Mouse (Mus musculus) heart, postnatal 0 days (tissue): ENCODE data around the gene F11. TPM values are rescaled to one million over a fixed set of nuclear protein-coding genes. Genes with fewer than 3 reads are reported as not detected.

ENCODE experiments used
- ATAC-seq: fragments of 200-750 bp; cut with Nextera tagmentation; 2 replicates; pipeline ENCODE4 v1.8.0; 2017; ENCODE audit warnings: low read depth, moderate number of reproducible peaks, moderate library complexity; ENCODE audit not compliant: insufficient read depth
- DNase-seq: peaks from one replicate; pipeline ENCODE4 v3.0.0-alpha.2; 2016; ENCODE audit warnings: low spot score
- H3K27ac ChIP-seq: fragments of 300-500 bp; sonication (generic); 2 replicates; pipeline ENCODE4 v1.5.1; 2014; ENCODE audit warnings: low read depth, mild to moderate bottlenecking
- H3K27me3 ChIP-seq: fragments of 300-500 bp; sonication (generic); 2 replicates; pipeline ENCODE4 v1.6.1; 2014; ENCODE audit warnings: low read length, mixed read lengths; ENCODE audit not compliant: control insufficient read depth, insufficient read depth
- H3K36me3 ChIP-seq: fragments of 300-500 bp; sonication (generic); replicated peaks from 2 replicates; pipeline ENCODE4 v1.6.1; 2014; ENCODE audit warnings: low read length, mixed read lengths; ENCODE audit not compliant: control insufficient read depth, insufficient read depth
- H3K4me1 ChIP-seq: fragments of 300-500 bp; sonication (generic); 2 replicates; pipeline ENCODE4 v1.6.1; 2014; ENCODE audit warnings: antibody characterized with exemption; ENCODE audit not compliant: control insufficient read depth, insufficient read depth
- H3K4me2 ChIP-seq: fragments of 300-500 bp; sonication (generic); 2 replicates; pipeline ENCODE4 v1.6.1; 2014; ENCODE audit warnings: low read depth, mild to moderate bottlenecking, low read length, moderate library complexity
- H3K4me3 ChIP-seq: fragments of 300-500 bp; sonication (generic); 2 replicates; pipeline ENCODE4 v1.5.1; 2014; ENCODE audit warnings: low read depth, low read length
- H3K9ac ChIP-seq: fragments of 300-500 bp; sonication (generic); replicated peaks from 2 replicates; pipeline ENCODE4 v1.6.1; 2014; ENCODE audit warnings: low read depth, low read length, mixed read lengths
- H3K9me3 ChIP-seq: fragments of 300-500 bp; sonication (generic); replicated peaks from 2 replicates; pipeline ENCODE4 v1.6.1; 2016; ENCODE audit warnings: low read length; ENCODE audit not compliant: control insufficient read depth
- CTCF ChIP-seq: IDR thresholded peaks from 2 replicates; pipeline ENCODE4 v1.5.1; 2016; ENCODE audit warnings: antibody characterized with exemption, control low read depth, low read depth
- EP300 ChIP-seq: IDR thresholded peaks from 2 replicates; pipeline ENCODE4 v1.6.1; 2016; ENCODE audit warnings: antibody characterized with exemption, low read depth
- WGBS: fragments of 180-500 bp; shearing (Covaris S2); extraction: QIAGEN DNeasy Blood & Tissue Kit; methylation state at CpG from one replicate; pipeline ENCODE4 v1.1.7; 2014; 5-methylcytosine and 5-hydroxymethylcytosine counted together
- polyA plus RNA-seq: library from polyadenylated mRNA; unstranded; fragments of >200 nt; fragmentation: Nextera tagmentation; extraction: Ambion mirVana; gene quantifications from 2 replicates; pipeline ENCODE4 v1.2.1, GENCODE M21; 2015
- total RNA-seq: library from RNA; depleted of rRNA; stranded (reverse); fragments of >200 nt; gene quantifications from 2 replicates; pipeline ENCODE4 v1.2.3, GENCODE M21; 2014; ENCODE audit warnings: low replicate concordance

F11 gene
- total and polyA plus RNA-seq, 2 experiments from 2014 or later: not detected

DNA sequence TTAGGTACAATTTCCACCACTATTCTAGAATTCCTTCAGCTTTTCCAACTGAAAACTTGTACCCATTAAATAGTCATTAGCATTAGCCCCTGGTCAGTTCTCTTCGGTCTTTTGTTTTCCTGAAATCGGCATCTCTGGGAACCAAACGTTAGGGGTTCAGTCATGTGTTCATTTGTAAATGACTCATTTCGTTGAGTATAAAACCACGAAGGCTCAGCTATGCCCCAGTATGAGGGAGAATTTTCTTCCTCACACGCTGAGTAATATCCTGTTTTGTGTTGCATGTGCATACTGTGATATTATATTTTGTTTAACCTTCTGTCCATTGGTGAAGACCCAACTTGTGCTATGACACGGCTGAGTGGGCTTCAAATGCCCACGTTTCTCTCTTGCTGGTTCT, 3.4 kb downstream of the F11 start:
- Histone ChIP-seq H3K9me3 (no peaks in the 10 kb centered on the region), H3K4me3 (no peak overlapping the region), H3K4me1 (no peaks in the 10 kb centered on the region), H3K36me3 (no peaks in the 10 kb centered on the region), H3K4me2 (no peak overlapping the region), H3K27me3 (no peaks in the 10 kb centered on the region), H3K27ac (no peak overlapping the region), H3K9ac (no peak overlapping the region)
- no peak for DNase-seq
- TF ChIP-seq CTCF: no peak
- no peak for TF ChIP-seq EP300
- WGBS: 78% methylated on average over 8 of the region's 8 CpGs
- no peak for ATAC-seq

DNA sequence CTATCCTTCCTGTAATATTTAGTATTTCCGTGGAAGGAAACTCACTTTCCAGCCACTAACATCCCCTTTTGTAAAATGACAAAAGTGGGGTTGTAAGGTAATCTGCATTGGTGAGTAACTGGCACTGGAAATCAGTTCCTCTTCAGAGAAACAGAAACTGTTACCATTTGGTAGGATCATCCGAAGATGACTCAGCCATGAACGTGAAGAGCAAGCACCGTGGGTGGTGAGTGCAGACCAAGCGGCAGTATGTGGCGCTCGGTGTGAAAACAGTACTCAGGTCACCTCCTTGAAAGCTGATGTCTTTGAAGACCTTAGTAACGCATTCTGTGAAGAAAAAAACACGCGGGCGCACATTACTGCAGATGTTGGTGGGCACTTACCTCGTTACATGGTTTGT, 6.8 kb downstream of the F11 start:
- H3K36me3 ChIP-seq: no peaks in the 10 kb centered on the region
- H3K4me2 ChIP-seq: no peak overlapping the region
- no peaks in the 10 kb centered on the region for H3K27me3 ChIP-seq
- no peak overlapping the region for H3K27ac ChIP-seq
- no peaks in the 10 kb centered on the region for H3K9me3 ChIP-seq
- H3K4me3 ChIP-seq: no peak overlapping the region
- no peak for DNase-seq
- ATAC-seq: no peak
- H3K4me1 ChIP-seq: no peaks in the 10 kb centered on the region
- H3K9ac ChIP-seq: no peak overlapping the region
- 81% methylated on average over 12 of the region's 12 CpGs for WGBS
- TF ChIP-seq EP300: no peak
- TF ChIP-seq CTCF: no peak

- TF ChIP-seq CTCF (no peak), EP300 (no peak)
- Histone ChIP-seq H3K9me3 (no peaks in the 10 kb centered on the region), H3K9ac (no peak overlapping the region), H3K27me3 (no peaks in the 10 kb centered on the region), H3K4me3 (no peak overlapping the region), H3K4me1 (no peaks in the 10 kb centered on the region), H3K36me3 (no peaks in the 10 kb centered on the region), H3K4me2 (no peak overlapping the region), H3K27ac (no peak overlapping the region)
- WGBS: 67% methylated on average over 8 of the region's 8 CpGs
- no peak for ATAC-seq
- DNase-seq: no peak
These were observed 7.5 kb downstream of the F11 start for GRCm38 (mm10) chr8:45254194-45254842.

DNA sequence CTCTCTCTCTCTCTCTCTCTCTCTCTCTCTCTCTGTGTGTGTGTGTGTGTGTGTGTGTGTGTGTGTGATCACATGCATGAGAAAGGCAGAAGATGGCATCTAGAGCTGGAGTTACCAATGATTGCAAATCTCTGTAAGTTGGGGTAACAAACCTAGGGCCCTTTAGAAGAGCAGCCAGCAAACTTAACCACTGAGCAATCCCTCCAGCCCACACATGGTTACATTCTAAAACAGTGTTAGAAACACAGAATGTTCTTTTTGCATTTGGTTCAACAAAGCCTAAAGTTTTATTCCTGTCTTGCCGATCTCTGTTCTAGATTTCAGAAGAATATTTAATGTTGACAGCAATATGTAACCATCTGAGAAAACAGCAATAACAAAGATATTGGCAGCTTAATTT, 8.2 kb downstream of the F11 start:
- H3K4me2 ChIP-seq: no peak overlapping the region
- H3K4me1 ChIP-seq: no peaks in the 10 kb centered on the region
- WGBS: 93% methylated on average over 1 of the region's 1 CpGs
- H3K27ac ChIP-seq: no peak overlapping the region
- DNase-seq (no peak), ATAC-seq (no peak)
- H3K9me3 ChIP-seq: no peaks in the 10 kb centered on the region
- H3K9ac ChIP-seq: no peak overlapping the region
- H3K36me3 ChIP-seq: no peaks in the 10 kb centered on the region
- TF ChIP-seq EP300 (no peak), CTCF (no peak)
- no peaks in the 10 kb centered on the region for H3K27me3 ChIP-seq
- no peak overlapping the region for H3K4me3 ChIP-seq

DNA sequence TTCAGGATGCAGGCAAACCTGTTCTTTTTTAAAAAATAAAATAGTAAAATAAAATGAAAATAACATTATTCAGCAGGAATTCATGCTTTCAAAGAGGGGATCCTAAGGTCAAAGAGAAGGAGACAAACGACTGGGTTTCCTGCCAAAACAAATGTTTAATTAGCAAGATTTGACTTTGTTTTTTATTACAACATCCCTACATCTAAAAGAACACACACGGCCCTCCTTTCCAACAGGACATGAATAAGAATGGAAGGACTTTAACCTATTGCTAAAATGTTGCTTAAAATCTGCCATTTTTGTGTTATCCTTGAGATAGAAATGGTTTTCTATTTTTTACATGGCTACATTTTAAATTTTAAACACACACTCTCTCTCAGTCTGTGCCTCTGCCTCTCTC, 8.7 kb downstream of the F11 start:
- Histone ChIP-seq H3K27ac (no peak overlapping the region), H3K27me3 (no peaks in the 10 kb centered on the region), H3K9me3 (no peaks in the 10 kb centered on the region), H3K4me1 (no peaks in the 10 kb centered on the region), H3K4me2 (no peak overlapping the region), H3K9ac (no peak overlapping the region), H3K36me3 (no peaks in the 10 kb centered on the region), H3K4me3 (no peak overlapping the region)
- no peak for DNase-seq
- ATAC-seq: no peak
- WGBS: 32% methylated on average over 2 of the region's 2 CpGs
- no peak for TF ChIP-seq CTCF
- no peak for TF ChIP-seq EP300

DNA sequence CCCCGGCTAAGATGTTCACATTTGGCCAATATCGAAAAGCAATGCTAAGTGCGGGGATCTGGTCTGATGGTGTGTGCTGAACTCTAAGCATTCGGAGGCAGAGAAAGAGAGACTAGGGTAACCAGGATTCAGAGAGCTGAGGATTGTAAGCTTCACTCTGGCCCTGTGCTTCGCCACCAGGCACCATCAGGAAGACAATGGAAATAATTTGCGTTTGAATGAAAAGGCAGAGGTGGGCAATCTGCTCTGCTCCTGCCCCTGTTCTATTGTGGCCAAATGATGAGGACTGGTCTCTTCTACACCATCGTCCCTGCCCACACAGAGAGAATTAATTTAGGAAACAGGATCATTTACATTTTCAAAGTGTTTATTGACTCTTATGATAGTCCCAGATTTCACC, 15.5 kb downstream of the F11 start:
- DNase-seq (no peak), ATAC-seq (no peak)
- Histone ChIP-seq H3K27ac (no peak overlapping the region), H3K4me1 (no peaks in the 10 kb centered on the region), H3K9me3 (no peaks in the 10 kb centered on the region), H3K4me3 (no peak overlapping the region), H3K9ac (no peak overlapping the region), H3K4me2 (no peak overlapping the region), H3K36me3 (no peaks in the 10 kb centered on the region), H3K27me3 (no peaks in the 10 kb centered on the region)
- 61% methylated on average over 7 of the region's 7 CpGs for WGBS
- TF ChIP-seq EP300 (no peak), CTCF (no peak)
